8 mouse cellular contexts compared by ENCODE assay signal in the genomic region with DNA sequence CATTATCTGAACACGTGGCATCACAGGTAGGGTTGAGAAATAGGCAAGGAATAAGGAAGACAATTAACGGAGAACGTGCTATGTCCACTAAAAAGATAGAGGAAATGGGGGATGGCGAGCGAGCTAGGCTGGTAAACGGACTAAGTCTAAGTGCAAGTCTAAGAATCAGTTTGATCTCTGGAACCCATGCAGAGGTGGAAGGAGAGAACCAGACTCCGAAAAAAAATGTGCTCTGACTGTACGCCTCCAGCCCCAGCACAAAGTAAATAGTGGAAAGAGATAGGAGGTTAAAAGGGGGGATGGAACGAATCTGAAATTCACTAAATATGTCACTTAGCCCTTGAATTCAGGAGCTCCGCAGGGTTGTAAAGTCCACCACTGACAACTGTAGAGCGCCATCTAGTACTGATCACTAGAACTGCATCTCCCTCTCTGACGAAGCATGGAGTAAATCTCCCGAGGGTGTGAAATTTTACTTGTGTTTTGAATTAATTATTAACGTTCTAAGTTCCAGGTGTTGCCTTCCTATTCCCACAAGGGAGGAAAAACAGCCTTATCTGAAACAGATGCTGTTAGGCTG. TPM values are rescaled to one million over a fixed set of nuclear protein-coding genes. Genes with fewer than 3 reads are reported as not detected.
DNase-seq lines count a peak whose midpoint lies in the region; ATAC-seq lines count a peak whose summit lies in the region.

No protein-coding gene starts in this region.

- peak; percentile 31 for DNase-seq in kidney, adult 9 months
- DNase-seq in kidney, adult 11 months, result no peak
- peak; percentile 20 for DNase-seq in ZHBTc4 (ENCODE audit: low read depth, low spot score)
- DNase-seq in thymus, postnatal 14 days, result no peak

- no peak overlapping the region for H3K4me3 ChIP-seq in embryonic facial prominence, embryonic 12.5 days
- no peak overlapping the region for H3K4me3 ChIP-seq in kidney, embryonic 14.5 days (ENCODE audit: low read length)

- H3K4me2 ChIP-seq in embryonic facial prominence, embryonic 12.5 days (replicated peaks), result 0 out of 2 replicates have a peak overlapping the region, but pooled peaks have one; percentile 13
- 0 out of 2 replicates have a peak overlapping the region, but pooled peaks have one; percentile 9 for H3K4me2 ChIP-seq in kidney, embryonic 14.5 days (replicated peaks; ENCODE audit: low read depth, low read length)

- no peak overlapping the region for H3K27ac ChIP-seq in embryonic facial prominence, embryonic 12.5 days
- no peak overlapping the region for H3K27ac ChIP-seq in kidney, embryonic 14.5 days (ENCODE audit: low read depth, low read length)

- H3K27me3 ChIP-seq in embryonic facial prominence, embryonic 12.5 days, result no peaks in the 10 kb centered on the region
- no peaks in the 10 kb centered on the region for H3K27me3 ChIP-seq in kidney, embryonic 14.5 days (ENCODE audit: control insufficient read depth, insufficient read depth, low read length)

- no peak overlapping the region for H3K9ac ChIP-seq in embryonic facial prominence, embryonic 12.5 days
- no peak overlapping the region for H3K9ac ChIP-seq in kidney, embryonic 14.5 days (ENCODE audit: low read depth, low read length)

- no peaks in the 10 kb centered on the region for H3K4me1 ChIP-seq in embryonic facial prominence, embryonic 12.5 days
- no peaks in the 10 kb centered on the region for H3K4me1 ChIP-seq in kidney, embryonic 14.5 days (ENCODE audit: control insufficient read depth, insufficient read depth, low read length)

- no peak for ATAC-seq in embryonic facial prominence, embryonic 12.5 days (ENCODE audit: insufficient number of reproducible peaks, insufficient read depth, low FRiP score, low TSS enrichment)
- ATAC-seq in kidney, embryonic 14.5 days (ENCODE audit: low FRiP score, low TSS enrichment), result peak; percentile 62; the same call in 1 of the 2 replicates
- ATAC-seq in megakaryocyte progenitor cell, adult 5-6 weeks (replicated peaks; ENCODE audit: poor library complexity), result peak; percentile 91
- ATAC-seq in inflammation-experienced regulatory T-cells, adult 6 months, result no peak

- 34% methylated on average over 14 of the region's 14 CpGs for WGBS in embryonic facial prominence, embryonic 12.5 days
- WGBS in kidney, embryonic 14.5 days, result 37% methylated on average over 14 of the region's 14 CpGs

- no peaks in the 10 kb centered on the region for H3K36me3 ChIP-seq in embryonic facial prominence, embryonic 12.5 days
- H3K36me3 ChIP-seq in kidney, embryonic 14.5 days (ENCODE audit: control insufficient read depth, insufficient read depth, low read length), result no peaks in the 10 kb centered on the region

- no peaks in the 10 kb centered on the region for H3K9me3 ChIP-seq in embryonic facial prominence, embryonic 12.5 days
- no peaks in the 10 kb centered on the region for H3K9me3 ChIP-seq in kidney, embryonic 14.5 days (ENCODE audit: control insufficient read depth, low read length)

RNA-seq across cellular contexts. Expression of a gene that starts 44.8 kb away (rescaled TPM):
- 24.1 and 32.3 TPM in 2 replicates for polyA plus RNA-seq in embryonic facial prominence, embryonic 12.5 days (2016; fragmentation: Nextera tagmentation; extraction: Ambion mirVana)
- polyA plus RNA-seq in kidney, embryonic 14.5 days (2014; fragmentation: Nextera tagmentation; extraction: Ambion mirVana), result 22.4 and 26.8 TPM in 2 replicates
- total RNA-seq in megakaryocyte progenitor cell, adult 5-6 weeks (2015), result 19.1 and 19.3 TPM in 2 replicates
- total RNA-seq in megakaryocyte progenitor cell, adult 5-6 weeks (2017), result 10.1 and 16.2 TPM in 2 replicates
- polyA plus RNA-seq in inflammation-experienced regulatory T-cells, adult 6 months (2017; shearing (Covaris generic)), result 100 to 1,000 TPM in 1 of 3 experiments, 10 to 100 TPM in 2; 59.6 to 110 (median 83.3) TPM

RNA-seq across cellular contexts. Expression of a gene that starts 46.4 kb away (rescaled TPM):
- 1.1 and 1.3 TPM in 2 replicates for polyA plus RNA-seq in embryonic facial prominence, embryonic 12.5 days (2016; fragmentation: Nextera tagmentation; extraction: Ambion mirVana)
- 0.09 TPM in 1 of 2 replicates, not detected in the other for polyA plus RNA-seq in kidney, embryonic 14.5 days (2014; fragmentation: Nextera tagmentation; extraction: Ambion mirVana)
- 0.05 and 0.17 TPM in 2 replicates for total RNA-seq in megakaryocyte progenitor cell, adult 5-6 weeks (2015)
- 0.17 and 0.78 TPM in 2 replicates for total RNA-seq in megakaryocyte progenitor cell, adult 5-6 weeks (2017)
- under 1 TPM in 1 of 3 experiments, not detected in 2; 0.08 TPM for polyA plus RNA-seq in inflammation-experienced regulatory T-cells, adult 6 months (2017; shearing (Covaris generic))

Comparison
In these comparisons a context has a peak if more than half of its experiments do, and no peak if none do; other contexts are left out.
1. DNase-seq: peak in kidney, adult 9 months (single experiment) and ZHBTc4 (single experiment); none in kidney, adult 11 months (single experiment) and thymus, postnatal 14 days (single experiment).
2. ATAC-seq: peak in kidney, embryonic 14.5 days (single experiment) and megakaryocyte progenitor cell, adult 5-6 weeks (single experiment); none in embryonic facial prominence, embryonic 12.5 days (single experiment) and inflammation-experienced regulatory T-cells, adult 6 months (single experiment).